Mouse (Mus musculus) hindbrain, embryonic 12.5 days (tissue): ENCODE measurements around the gene Pcbp1. TPM values are rescaled to one million over a fixed set of nuclear protein-coding genes. Genes with fewer than 3 reads are reported as not detected.
A peak's percentile ranks its signal among the peaks of the same experiment; 100 is the strongest.
"Not testable (repeated sequence)": the region's sequence is repeated elsewhere in the genome, so short reads cannot be mapped to it uniquely, and the experiment has no call there.

ENCODE experiments used
- ATAC-seq: fragments of 200-750 bp; cut with Nextera tagmentation; 2 replicates; pipeline ENCODE4 v1.8.0; 2017; ENCODE audit warnings: moderate TSS enrichment; ENCODE audit not compliant: low FRiP score
- H3K27ac ChIP-seq: fragments of 300-500 bp; sonication (generic); 2 replicates; pipeline ENCODE4 v1.5.1; 2016; ENCODE audit warnings: mild to moderate bottlenecking
- H3K27me3 ChIP-seq: fragments of 300-500 bp; sonication (generic); 2 replicates; pipeline ENCODE4 v1.6.1; 2016; ENCODE audit warnings: mild to moderate bottlenecking
- H3K36me3 ChIP-seq: fragments of 300-500 bp; sonication (generic); 2 replicates; pipeline ENCODE4 v1.6.1; 2016; ENCODE audit warnings: mild to moderate bottlenecking
- H3K4me1 ChIP-seq: fragments of 300-500 bp; sonication (generic); 2 replicates; pipeline ENCODE4 v1.6.1; 2016
- H3K4me2 ChIP-seq: fragments of 300-500 bp; sonication (generic); replicated peaks from 2 replicates; pipeline ENCODE4 v1.6.1; 2016; ENCODE audit warnings: mild to moderate bottlenecking
- H3K4me3 ChIP-seq: fragments of 300-500 bp; sonication (generic); 2 replicates; pipeline ENCODE4 v1.5.1; 2016; ENCODE audit warnings: mild to moderate bottlenecking
- H3K9ac ChIP-seq: fragments of 300-500 bp; sonication (generic); 2 replicates; pipeline ENCODE4 v1.6.1; 2016; ENCODE audit warnings: mild to moderate bottlenecking, moderate library complexity
- H3K9me3 ChIP-seq: fragments of 300-500 bp; sonication (generic); replicated peaks from 2 replicates; pipeline ENCODE4 v1.6.1; 2016; ENCODE audit warnings: mild to moderate bottlenecking
- WGBS: fragments of 180-500 bp; shearing (Covaris S2); methylation state at CpG from one replicate; pipeline ENCODE4 v1.1.7; 2016; 5-methylcytosine and 5-hydroxymethylcytosine counted together
- polyA plus RNA-seq: library from polyadenylated mRNA; unstranded; fragments of >200 nt; fragmentation: Nextera tagmentation; extraction: Ambion mirVana; gene quantifications from 2 replicates; pipeline ENCODE4 v1.2.1, GENCODE M21; 2016

The Pcbp1 gene
- polyA plus RNA-seq, 1 experiment from 2014 or later = 557 TPM

DNA sequence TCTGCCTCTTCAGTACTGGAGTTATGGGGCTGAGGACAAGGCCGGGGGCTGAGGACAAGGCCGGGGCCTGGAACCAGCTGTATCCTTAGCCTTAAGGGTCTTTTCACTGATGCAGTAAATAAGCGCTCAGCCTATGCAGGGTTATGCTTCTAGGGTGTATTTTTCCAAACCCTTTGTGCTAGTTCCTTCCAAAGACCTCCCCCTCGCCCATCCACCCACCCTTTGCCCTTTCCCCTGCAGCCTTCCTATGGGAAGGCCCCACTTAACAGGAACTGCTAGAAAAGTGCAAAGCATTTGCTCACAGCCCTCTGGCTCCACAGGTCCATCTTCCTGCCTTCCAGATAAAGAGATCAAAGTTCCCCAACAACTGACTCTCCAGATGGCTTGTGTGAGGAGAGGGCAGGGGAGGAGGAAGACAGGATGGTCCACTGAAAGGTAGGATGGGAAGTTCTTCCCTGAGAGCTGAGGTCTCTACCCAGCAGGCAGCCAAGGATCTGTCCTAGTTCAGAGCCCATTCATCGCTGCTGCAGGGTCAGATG is 26.5 kb downstream of the Pcbp1 start:
- 72% methylated on average over 5 of the region's 5 CpGs for WGBS
- ATAC-seq = no peak
- Histone ChIP-seq H3K27ac (no peak overlapping the region), H3K4me3 (no peak overlapping the region), H3K4me2 (no peak overlapping the region), H3K36me3 (no peaks in the 10 kb centered on the region), H3K9ac (no peak overlapping the region), H3K9me3 (no peaks in the 10 kb centered on the region), H3K27me3 (no peaks in the 10 kb centered on the region), H3K4me1 (peaks cover 10% of the 10 kb centered on the region)

DNA sequence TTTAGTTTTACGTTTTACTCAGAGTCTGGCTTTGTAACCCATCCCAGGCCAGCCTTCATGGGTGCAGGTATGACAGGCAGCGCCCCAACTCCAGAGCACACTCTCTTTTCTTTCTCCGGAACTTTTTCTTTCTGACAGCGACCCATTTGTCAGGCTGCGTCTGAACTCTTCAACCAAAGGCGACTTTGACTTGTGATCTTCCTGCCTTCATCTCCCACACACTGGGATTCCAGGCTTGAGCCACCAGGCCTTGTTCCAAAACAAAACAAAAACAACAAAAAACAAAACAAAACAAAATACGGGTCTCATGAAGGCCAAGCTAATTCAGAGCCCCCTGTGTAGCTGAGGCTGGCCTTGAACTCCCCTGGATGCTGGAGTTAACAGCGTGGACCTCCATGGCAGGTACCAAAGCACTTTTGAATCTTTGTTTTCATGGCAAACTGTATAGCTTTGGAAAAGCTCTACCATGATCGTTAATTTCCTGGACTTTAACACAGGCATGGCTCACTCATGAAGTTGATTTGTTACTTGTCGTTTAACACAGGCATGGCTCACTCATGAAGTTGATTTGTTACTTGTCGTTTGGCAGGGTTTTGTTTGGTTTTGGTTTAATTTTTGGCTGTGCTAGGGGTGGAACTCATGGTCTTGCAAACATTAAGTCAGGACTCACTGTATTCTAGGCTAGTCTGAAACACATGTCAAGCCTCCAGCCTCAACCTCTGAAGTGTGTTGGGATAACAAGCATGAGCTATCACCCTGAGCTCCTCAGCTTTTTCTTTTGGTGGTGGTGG is 28.0 kb downstream of the Pcbp1 start:
- H3K27ac ChIP-seq = no peak overlapping the region; the same call in 1 of the 2 replicates
- no peak overlapping the region for H3K4me3 ChIP-seq
- ATAC-seq = no peak
- H3K27me3 ChIP-seq = no peaks in the 10 kb centered on the region
- no peaks in the 10 kb centered on the region for H3K36me3 ChIP-seq
- H3K9ac ChIP-seq = no peak overlapping the region
- H3K4me1 ChIP-seq = peaks cover 12% of the 10 kb centered on the region
- peak overlapping the region; percentile 24; the same call in 1 of the 2 replicates for H3K4me2 ChIP-seq
- WGBS = 72% methylated on average over 11 of the region's 11 CpGs
- H3K9me3 ChIP-seq = no peaks in the 10 kb centered on the region

DNA sequence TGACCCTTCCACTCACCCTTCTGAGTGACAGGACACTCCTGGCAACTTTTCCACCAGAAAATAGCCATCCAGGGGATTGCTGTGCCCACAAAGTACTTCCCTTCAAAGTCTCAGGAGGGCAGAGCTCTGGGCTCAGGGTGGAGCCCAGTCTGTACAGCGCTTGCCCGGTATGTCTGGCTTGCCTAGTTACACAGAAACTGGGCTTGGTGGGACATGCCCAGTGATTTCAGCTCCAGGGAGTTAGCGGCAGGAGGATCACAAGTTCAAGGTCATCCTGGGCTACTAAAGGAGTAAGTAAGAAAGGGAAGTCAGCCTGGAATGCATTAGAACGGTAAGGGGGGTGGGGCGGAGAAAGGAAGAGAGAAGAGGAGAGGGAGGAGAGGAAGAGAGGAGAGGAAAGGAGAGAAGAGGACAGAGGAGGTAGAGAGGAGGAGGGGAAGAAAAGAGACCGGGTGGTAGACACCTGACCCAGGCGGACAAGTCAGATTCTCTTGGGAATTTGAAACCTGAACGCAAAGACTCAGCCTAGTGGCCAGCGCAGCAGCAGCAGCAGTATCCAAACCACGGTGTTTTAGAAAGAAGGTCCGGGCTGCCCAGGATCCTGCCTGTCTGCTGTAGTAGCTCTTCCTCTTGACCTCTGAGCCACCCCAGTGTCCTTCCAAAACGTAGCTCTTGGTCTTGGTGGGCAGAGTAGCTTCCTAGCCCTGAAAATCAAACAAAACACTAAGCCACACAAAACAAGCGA is 28.9 kb downstream of the Pcbp1 start:
- ATAC-seq = no peak
- H3K9me3 ChIP-seq = no peaks in the 10 kb centered on the region
- H3K4me1 ChIP-seq = peaks cover 12% of the 10 kb centered on the region
- no peaks in the 10 kb centered on the region for H3K27me3 ChIP-seq
- no peaks in the 10 kb centered on the region for H3K36me3 ChIP-seq
- peak overlapping the region; percentile 24 for H3K4me2 ChIP-seq
- peak overlapping the region; percentile 40; the same call in 1 of the 2 replicates for H3K27ac ChIP-seq
- H3K4me3 ChIP-seq = peak overlapping the region; percentile 11; the same call in 1 of the 2 replicates
- peak overlapping the region; percentile 32; the same call in 1 of the 2 replicates for H3K9ac ChIP-seq
- WGBS = 23% methylated on average over 13 of the region's 13 CpGs

DNA sequence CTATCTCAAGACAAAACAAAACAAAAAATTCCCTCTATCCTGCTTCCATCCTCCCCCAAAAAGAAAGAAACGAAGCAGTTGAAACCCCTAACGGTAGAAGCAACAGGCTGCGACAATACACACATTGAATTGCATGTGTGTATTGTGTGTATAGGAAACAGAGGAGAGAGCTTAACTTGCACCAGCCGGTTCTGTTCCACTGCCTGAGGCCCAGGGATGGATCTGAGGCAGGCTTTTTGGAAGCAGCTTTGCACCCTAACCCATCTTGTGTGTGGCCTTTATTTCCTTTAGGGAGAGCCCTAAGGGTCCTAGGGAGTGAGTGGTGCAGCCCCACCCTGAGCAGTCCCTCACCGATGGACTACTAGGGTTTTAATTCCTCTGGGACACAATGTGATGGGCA is 29.5 kb downstream of the Pcbp1 start:
- H3K4me1 ChIP-seq = peaks cover 12% of the 10 kb centered on the region
- WGBS = 73% methylated on average over 5 of the region's 5 CpGs
- no peak overlapping the region for H3K9ac ChIP-seq
- no peak for ATAC-seq
- H3K36me3 ChIP-seq = no peaks in the 10 kb centered on the region
- no peak overlapping the region for H3K4me2 ChIP-seq
- 0 out of 2 replicates have a peak overlapping the region, but pooled peaks have one; percentile 40 for H3K27ac ChIP-seq
- no peaks in the 10 kb centered on the region for H3K9me3 ChIP-seq
- H3K4me3 ChIP-seq = no peak overlapping the region
- H3K27me3 ChIP-seq = no peaks in the 10 kb centered on the region

DNA sequence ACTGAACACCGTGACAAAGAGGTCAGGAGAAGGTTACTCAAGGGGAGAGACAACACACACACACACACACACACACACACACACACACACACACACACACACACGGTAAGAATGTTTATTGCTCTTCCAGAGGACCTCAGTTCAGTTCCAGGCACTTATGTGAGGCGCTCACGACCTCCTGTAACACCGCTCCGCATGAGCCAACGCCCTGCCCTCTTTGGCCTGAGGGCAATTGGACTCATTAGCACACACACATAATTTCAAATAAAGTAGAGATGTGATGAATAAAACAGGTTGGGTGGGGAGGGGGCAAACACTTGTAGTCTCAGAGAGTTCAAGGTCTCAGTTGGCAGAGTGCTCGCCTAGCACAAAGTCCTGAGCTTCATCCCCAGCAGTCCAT is 30.0 kb downstream of the Pcbp1 start:
- peaks cover 12% of the 10 kb centered on the region for H3K4me1 ChIP-seq
- no peaks in the 10 kb centered on the region for H3K27me3 ChIP-seq
- 78% methylated on average over 8 of the region's 8 CpGs for WGBS
- H3K27ac ChIP-seq = no peak overlapping the region
- H3K4me3 ChIP-seq = no peak overlapping the region
- no peak for ATAC-seq
- no peak overlapping the region for H3K9ac ChIP-seq
- H3K9me3 ChIP-seq = no peaks in the 10 kb centered on the region
- H3K36me3 ChIP-seq = no peaks in the 10 kb centered on the region
- no peak overlapping the region for H3K4me2 ChIP-seq

DNA sequence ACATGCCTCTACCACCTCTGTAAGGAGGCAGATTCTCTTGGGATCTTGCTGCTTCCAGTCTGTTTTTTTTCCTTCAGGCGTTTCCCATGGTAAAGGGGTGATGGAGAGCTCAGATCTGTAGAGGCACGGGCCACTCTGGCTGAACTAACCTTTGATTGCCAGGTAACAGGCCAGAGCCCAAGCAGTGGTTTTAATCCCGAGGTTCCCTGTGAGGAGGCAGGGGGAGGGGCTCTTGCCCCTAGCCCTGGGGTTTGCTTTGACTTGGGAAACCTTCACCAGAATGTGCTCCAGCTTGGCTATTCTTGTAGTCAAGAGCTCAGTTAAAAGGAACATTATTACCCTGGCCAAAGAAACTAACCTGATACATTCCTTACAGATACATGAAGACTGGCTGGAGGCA is 30.5 kb downstream of the Pcbp1 start:
- Histone ChIP-seq H3K27ac (no peak overlapping the region), H3K4me3 (no peak overlapping the region), H3K27me3 (no peaks in the 10 kb centered on the region), H3K4me2 (no peak overlapping the region), H3K9me3 (no peaks in the 10 kb centered on the region), H3K36me3 (no peaks in the 10 kb centered on the region), H3K4me1 (peaks cover 12% of the 10 kb centered on the region), H3K9ac (no peak overlapping the region)
- 54% methylated on average over 3 of the region's 3 CpGs for WGBS
- ATAC-seq = no peak

DNA sequence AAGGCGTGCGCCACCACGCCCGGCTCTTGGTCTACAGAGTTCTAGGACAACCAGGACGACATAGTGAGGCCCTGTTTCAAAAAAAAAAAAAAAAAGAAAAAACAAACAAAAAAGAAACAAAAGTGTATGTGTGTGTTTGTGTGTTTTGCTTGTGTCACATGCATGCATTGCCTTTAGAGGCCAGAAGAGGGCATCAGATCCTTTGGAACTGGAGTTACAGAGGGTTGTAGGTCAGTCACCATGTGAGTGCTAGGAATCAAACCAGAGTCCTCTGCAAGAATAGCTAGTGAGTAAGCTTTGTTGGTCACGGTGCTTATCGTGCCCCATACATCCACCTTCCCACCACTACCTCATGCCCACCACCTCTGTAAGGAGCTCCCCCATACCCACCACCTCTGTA is 31.4 kb downstream of the Pcbp1 start:
- H3K9ac ChIP-seq = no peak overlapping the region
- H3K36me3 ChIP-seq = no peaks in the 10 kb centered on the region
- peaks cover 12% of the 10 kb centered on the region for H3K4me1 ChIP-seq
- H3K9me3 ChIP-seq = no peaks in the 10 kb centered on the region
- H3K4me3 ChIP-seq = no peak overlapping the region
- WGBS = 88% methylated on average over 7 of the region's 7 CpGs
- no peak for ATAC-seq
- no peak overlapping the region for H3K27ac ChIP-seq
- H3K4me2 ChIP-seq = no peak overlapping the region
- no peaks in the 10 kb centered on the region for H3K27me3 ChIP-seq

DNA sequence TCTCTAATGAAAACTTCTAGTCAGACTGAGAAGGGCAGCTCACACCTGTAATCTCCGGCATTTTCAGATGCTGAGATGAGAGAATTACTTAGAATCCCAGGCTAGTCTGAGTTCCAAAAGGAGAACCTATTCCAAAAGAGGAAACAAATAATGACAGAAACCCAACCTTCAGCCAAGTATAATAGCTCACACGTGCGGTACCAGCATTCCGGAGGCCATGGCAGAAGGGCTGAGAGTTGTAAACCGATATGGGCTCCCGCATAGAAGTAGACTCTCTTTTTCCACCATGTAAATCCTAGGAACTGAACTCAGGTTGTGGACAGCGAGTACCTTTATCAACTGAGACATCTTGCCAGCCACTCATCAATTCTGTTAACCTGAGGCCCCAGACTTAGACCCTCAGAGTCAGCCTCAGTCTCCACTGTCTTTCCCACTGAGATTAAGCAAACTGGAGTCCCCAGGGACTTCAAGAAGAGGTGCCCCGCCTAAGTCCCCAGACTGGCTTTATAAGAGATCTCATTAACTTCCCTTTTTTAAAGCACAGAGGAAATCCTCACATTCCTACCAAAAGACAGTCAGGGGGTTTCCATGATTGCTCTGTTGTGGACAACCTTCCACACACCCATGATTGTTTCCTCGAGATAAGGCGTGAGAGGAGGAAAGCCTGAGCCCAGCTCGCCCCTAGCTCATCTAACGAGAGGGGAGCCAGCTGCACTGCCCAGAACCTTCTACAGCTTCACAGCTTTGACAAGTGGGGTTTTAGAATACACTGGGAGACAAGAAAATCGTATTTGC is 32.5 kb downstream of the Pcbp1 start:
- H3K4me3 ChIP-seq = no peak overlapping the region
- H3K9ac ChIP-seq = no peak overlapping the region
- H3K27me3 ChIP-seq = no peaks in the 10 kb centered on the region
- peaks cover 12% of the 10 kb centered on the region for H3K4me1 ChIP-seq
- no peak overlapping the region for H3K4me2 ChIP-seq
- no peaks in the 10 kb centered on the region for H3K9me3 ChIP-seq
- no peak for ATAC-seq
- H3K36me3 ChIP-seq = no peaks in the 10 kb centered on the region
- H3K27ac ChIP-seq = no peak overlapping the region
- 78% methylated on average over 13 of the region's 13 CpGs for WGBS

DNA sequence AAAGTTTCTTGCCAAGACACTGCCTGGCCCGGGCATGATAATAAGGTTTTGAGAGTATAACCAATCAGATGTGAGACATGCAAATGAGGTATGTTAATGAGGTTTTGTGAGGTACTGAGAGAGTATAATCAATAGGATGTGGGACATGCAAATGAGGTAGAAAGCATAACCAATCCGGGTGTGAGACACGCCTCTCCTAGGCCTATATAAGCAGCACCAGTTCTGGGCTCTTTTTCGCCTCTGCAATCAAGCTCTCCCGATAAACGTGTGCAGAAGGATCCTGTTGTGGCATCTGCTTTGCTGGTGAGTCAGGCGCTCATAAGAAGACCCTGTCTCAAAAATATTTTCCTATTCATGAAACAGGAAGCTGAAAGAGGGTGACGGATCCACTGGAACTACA is 35.7 kb downstream of the Pcbp1 start:
- H3K9me3 ChIP-seq, H3K9ac ChIP-seq, H3K4me3 ChIP-seq, H3K4me2 ChIP-seq, H3K36me3 ChIP-seq, H3K27ac ChIP-seq, ATAC-seq, H3K27me3 ChIP-seq: not testable (repeated sequence)
- 90% methylated on average over 8 of the region's 8 CpGs for WGBS
- H3K4me1 ChIP-seq = peaks cover 21% of the 10 kb centered on the region

DNA sequence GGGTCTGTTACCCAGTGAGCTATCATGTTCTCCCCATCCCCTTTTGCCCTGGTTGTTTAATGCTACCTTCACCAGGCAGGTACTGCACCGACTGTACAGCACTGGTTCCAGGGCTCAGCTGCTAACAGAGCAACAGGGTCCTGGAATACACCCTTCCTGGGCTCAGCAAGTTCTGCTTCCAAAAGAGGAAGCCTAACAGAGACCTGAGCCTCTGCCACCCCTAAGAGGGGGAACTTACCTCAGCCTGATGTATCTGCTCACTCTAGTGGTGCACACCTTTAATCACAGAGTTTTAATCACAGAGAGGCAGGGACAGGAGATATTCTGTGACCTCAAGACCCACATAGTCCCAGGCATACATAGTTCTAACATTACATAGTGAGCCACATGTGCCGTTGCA is 36.2 kb downstream of the Pcbp1 start:
- Histone ChIP-seq H3K27me3 (no peaks in the 10 kb centered on the region), H3K27ac (no peak overlapping the region), H3K9ac (no peak overlapping the region), H3K36me3 (no peaks in the 10 kb centered on the region), H3K4me2 (no peak overlapping the region), H3K9me3 (no peaks in the 10 kb centered on the region), H3K4me1 (peaks cover 20% of the 10 kb centered on the region), H3K4me3 (no peak overlapping the region)
- ATAC-seq = no peak
- WGBS = 97% methylated on average over 2 of the region's 2 CpGs

DNA sequence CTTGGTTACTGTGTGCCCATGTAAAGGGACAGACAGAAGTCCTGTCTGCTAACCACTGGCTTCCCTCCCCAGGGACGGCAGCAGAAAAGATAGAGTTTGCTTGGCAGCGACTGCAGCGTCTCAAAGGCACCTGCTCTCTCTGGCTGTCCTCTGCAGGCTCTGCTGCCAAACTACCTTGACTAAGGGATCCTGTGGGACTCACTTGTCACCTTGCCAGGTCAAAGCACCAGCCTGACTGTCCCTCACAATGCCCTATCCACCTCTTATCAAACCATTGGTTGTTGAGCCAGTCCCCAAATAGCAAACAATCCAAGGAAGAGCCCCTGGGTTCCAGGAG is 38.0 kb downstream of the Pcbp1 start:
- Histone ChIP-seq H3K27me3 (no peaks in the 10 kb centered on the region), H3K4me2 (no peak overlapping the region), H3K9ac (peak overlapping the region; percentile 61; the same call in 1 of the 2 replicates), H3K9me3 (no peaks in the 10 kb centered on the region), H3K36me3 (no peaks in the 10 kb centered on the region), H3K4me3 (no peak overlapping the region), H3K4me1 (peaks cover 18% of the 10 kb centered on the region), H3K27ac (peak overlapping the region; percentile 97)
- WGBS = 26% methylated on average over 3 of the region's 3 CpGs
- ATAC-seq = no peak
